Mouse (Mus musculus): ENCODE results near the gene Rras. TPM values are rescaled to one million over a fixed set of nuclear protein-coding genes. Genes with fewer than 3 reads are reported as not detected.

The Rras gene
- polyA plus RNA-seq, 1 experiment = 14.9 TPM

DNA sequence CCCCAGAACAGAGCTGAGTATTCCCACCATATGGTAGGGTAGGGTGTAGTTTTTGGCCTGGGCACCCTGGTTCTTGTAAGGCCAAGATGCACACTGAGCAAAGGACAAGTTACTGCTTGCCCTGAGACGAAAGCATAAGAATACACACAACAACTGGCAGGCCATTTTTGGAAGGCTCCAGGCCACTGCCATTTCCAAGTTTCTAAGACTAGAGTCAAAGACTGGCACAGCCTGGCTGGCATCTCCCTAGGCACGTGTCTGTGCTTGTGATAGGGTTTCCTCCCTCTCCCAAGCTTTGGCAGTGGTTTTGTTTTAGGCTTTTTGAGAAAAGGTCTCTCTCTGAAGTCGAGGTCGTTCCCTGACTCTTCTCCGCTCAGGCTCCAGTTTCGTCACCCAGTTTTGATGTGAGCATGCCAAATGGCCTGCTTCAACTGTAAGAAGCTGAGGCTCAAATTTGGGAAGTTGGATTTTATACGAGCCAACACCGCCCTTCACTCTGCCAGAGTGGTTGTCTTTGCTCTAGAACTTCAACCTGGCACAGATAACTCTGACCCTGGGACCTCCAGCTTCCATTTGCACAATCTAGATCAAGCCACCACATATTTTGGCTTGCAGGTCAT, 8.0 kb downstream of the Rras start:
- 45% methylated on average over 8 of the region's 8 CpGs for WGBS
- no peaks in the 10 kb centered on the region for H3K4me1 ChIP-seq (ENCODE audit: control insufficient read depth, insufficient read depth, low read length)
- TF ChIP-seq CTCF (IDR thresholded peaks at IDR 0.05; ENCODE audit: control insufficient read depth, insufficient read depth, low read length) (no peak), POLR2A (IDR thresholded peaks at IDR 0.05; ENCODE audit: borderline replicate concordance, control insufficient read depth, low read depth, low read length) (no peak)

DNA sequence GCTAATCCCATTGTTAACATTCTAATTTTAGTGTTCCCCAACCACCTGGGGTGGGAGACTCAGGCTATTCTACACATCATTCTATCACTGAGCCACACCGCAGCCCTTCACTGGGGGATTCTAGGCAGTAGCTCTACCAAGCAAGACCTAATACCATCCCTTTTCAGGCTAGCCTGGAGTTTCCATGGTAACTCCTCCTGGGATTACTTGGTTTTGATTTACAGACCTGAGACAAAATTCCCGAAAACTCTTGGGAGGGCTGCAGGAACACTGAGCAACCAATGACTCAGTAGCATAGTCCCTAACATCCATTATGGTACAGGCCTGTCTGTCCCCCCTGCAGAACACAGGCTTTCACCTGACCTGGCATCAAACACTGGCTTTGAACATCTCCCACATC, 8.5 kb downstream of the Rras start:
- Histone ChIP-seq H3K27ac (ENCODE audit: control insufficient read depth, insufficient read depth, low read depth, low read length, poor library complexity) (no peak overlapping the region; the same call in 1 of the 2 replicates), H3K4me3 (replicated peaks; ENCODE audit: control insufficient read depth, low read depth, low read length) (no peak overlapping the region), H3K4me1 (ENCODE audit: control insufficient read depth, insufficient read depth, low read length) (no peaks in the 10 kb centered on the region)
- WGBS = 86% methylated on average over 2 of the region's 2 CpGs
- TF ChIP-seq POLR2A (IDR thresholded peaks at IDR 0.05; ENCODE audit: borderline replicate concordance, control insufficient read depth, low read depth, low read length) (no peak), CTCF (IDR thresholded peaks at IDR 0.05; ENCODE audit: control insufficient read depth, insufficient read depth, low read length) (no peak)

More for the DNA sequence above, 8.0 kb downstream of the Rras start:
- Histone ChIP-seq H3K27ac (ENCODE audit: control insufficient read depth, insufficient read depth, low read depth, low read length, poor library complexity) (no peak overlapping the region), H3K4me3 (replicated peaks; ENCODE audit: control insufficient read depth, low read depth, low read length) (no peak overlapping the region)

- H3K4me3 ChIP-seq (replicated peaks; ENCODE audit: control insufficient read depth, low read depth, low read length) = no peak overlapping the region
- TF ChIP-seq CTCF (IDR thresholded peaks at IDR 0.05; ENCODE audit: control insufficient read depth, insufficient read depth, low read length) (no peak), POLR2A (IDR thresholded peaks at IDR 0.05; ENCODE audit: borderline replicate concordance, control insufficient read depth, low read depth, low read length) (no peak)
- 88% methylated on average over 9 of the region's 9 CpGs for WGBS
- H3K27ac ChIP-seq (ENCODE audit: control insufficient read depth, insufficient read depth, low read depth, low read length, poor library complexity) = no peak overlapping the region
- H3K4me1 ChIP-seq (ENCODE audit: control insufficient read depth, insufficient read depth, low read length) = no peaks in the 10 kb centered on the region
Observed at GRCm38 (mm10) chr7:45027761-45028160, 10.0 kb downstream of the Rras start.

DNA sequence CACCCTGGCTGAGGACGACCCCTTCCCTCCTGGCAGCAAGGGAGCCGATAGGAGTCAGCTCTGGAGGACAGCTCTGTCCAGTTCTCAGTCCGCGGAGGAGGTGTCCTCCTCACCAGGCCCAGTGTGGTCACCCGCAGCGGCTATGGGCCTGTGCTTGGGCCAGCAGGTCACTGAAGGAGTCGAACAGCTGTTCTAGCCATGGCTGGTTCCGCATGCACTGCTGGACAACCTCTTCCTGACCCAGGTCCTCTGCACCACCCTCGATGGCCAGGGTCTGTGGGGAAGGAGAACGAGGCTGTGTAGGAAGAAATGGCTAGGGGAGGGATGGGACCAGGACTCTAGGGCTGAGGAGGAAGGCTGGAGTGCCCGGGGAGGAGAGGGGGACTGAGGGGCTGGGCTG, 10.6 kb downstream of the Rras start:
- TF ChIP-seq CTCF (IDR thresholded peaks at IDR 0.05; ENCODE audit: control insufficient read depth, insufficient read depth, low read length) (no peak), POLR2A (IDR thresholded peaks at IDR 0.05; ENCODE audit: borderline replicate concordance, control insufficient read depth, low read depth, low read length) (no peak)
- H3K27ac ChIP-seq (ENCODE audit: control insufficient read depth, insufficient read depth, low read depth, low read length, poor library complexity) = no peak overlapping the region
- H3K4me1 ChIP-seq (ENCODE audit: control insufficient read depth, insufficient read depth, low read length) = no peaks in the 10 kb centered on the region
- 84% methylated on average over 11 of the region's 11 CpGs for WGBS
- H3K4me3 ChIP-seq (replicated peaks; ENCODE audit: control insufficient read depth, low read depth, low read length) = no peak overlapping the region

- H3K4me3 ChIP-seq (replicated peaks; ENCODE audit: control insufficient read depth, low read depth, low read length) = no peak overlapping the region
- no peaks in the 10 kb centered on the region for H3K4me1 ChIP-seq (ENCODE audit: control insufficient read depth, insufficient read depth, low read length)
- TF ChIP-seq CTCF (IDR thresholded peaks at IDR 0.05; ENCODE audit: control insufficient read depth, insufficient read depth, low read length) (no peak), POLR2A (IDR thresholded peaks at IDR 0.05; ENCODE audit: borderline replicate concordance, control insufficient read depth, low read depth, low read length) (no peak)
- 85% methylated on average over 6 of the region's 6 CpGs for WGBS
- H3K27ac ChIP-seq (ENCODE audit: control insufficient read depth, insufficient read depth, low read depth, low read length, poor library complexity) = no peak overlapping the region
Observed at GRCm38 (mm10) chr7:45029995-45030394, 12.2 kb downstream of the Rras start.

GRCm38 (mm10) chr7:45030857-45031256, 13.1 kb downstream of the Rras start:
- WGBS = 95% methylated on average over 8 of the region's 8 CpGs
- TF ChIP-seq CTCF (IDR thresholded peaks at IDR 0.05; ENCODE audit: control insufficient read depth, insufficient read depth, low read length) (no peak), POLR2A (IDR thresholded peaks at IDR 0.05; ENCODE audit: borderline replicate concordance, control insufficient read depth, low read depth, low read length) (no peak)
- no peak overlapping the region for H3K27ac ChIP-seq (ENCODE audit: control insufficient read depth, insufficient read depth, low read depth, low read length, poor library complexity)
- H3K4me3 ChIP-seq (replicated peaks; ENCODE audit: control insufficient read depth, low read depth, low read length) = no peak overlapping the region
- no peaks in the 10 kb centered on the region for H3K4me1 ChIP-seq (ENCODE audit: control insufficient read depth, insufficient read depth, low read length)

DNA sequence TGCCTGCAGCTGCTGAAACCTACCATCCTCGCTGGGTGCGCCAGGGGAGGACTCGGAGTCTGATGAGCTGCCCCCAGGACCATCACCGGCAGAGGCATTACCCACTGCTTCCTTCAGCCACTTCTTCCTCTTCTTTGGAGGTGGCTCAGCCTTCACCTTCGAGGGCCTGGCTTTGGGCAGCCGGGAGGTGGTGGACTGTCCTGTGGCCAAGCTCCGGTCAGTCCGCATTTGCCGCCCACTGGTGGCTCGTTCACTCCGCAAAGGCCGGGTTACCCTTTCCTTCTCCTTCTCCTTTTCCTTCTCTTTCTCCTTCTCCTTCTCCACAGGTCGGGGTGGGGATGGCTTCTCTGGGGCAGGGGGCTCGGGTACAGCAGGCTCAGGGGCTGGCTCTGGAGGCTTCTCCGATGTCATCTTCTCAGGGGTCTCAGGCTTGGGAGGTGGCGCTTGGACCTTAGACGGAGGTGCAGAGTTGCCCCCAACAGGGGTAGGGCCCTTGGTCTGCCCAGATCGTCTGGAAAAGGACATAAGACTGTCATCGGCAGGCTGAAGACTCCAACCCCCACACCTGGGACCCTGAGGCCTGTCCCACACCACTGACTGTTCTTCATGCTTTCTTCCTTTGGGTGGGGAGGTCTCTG, 16.1 kb downstream of the Rras start:
- TF ChIP-seq POLR2A (IDR thresholded peaks at IDR 0.05; ENCODE audit: borderline replicate concordance, control insufficient read depth, low read depth, low read length) (no peak; the same call in 1 of the 2 replicates), CTCF (IDR thresholded peaks at IDR 0.05; ENCODE audit: control insufficient read depth, insufficient read depth, low read length) (no peak)
- Histone ChIP-seq H3K4me1 (ENCODE audit: control insufficient read depth, insufficient read depth, low read length) (no peaks in the 10 kb centered on the region), H3K4me3 (replicated peaks; ENCODE audit: control insufficient read depth, low read depth, low read length) (no peak overlapping the region), H3K27ac (ENCODE audit: control insufficient read depth, insufficient read depth, low read depth, low read length, poor library complexity) (no peak overlapping the region)
- WGBS = 89% methylated on average over 19 of the region's 19 CpGs

GRCm38 (mm10) chr7:45035631-45036030, 17.9 kb downstream of the Rras start:
- no peaks in the 10 kb centered on the region for H3K4me1 ChIP-seq (ENCODE audit: control insufficient read depth, insufficient read depth, low read length)
- WGBS = 72% methylated on average over 3 of the region's 3 CpGs
- no peak overlapping the region for H3K4me3 ChIP-seq (replicated peaks; ENCODE audit: control insufficient read depth, low read depth, low read length)
- no peak for TF ChIP-seq POLR2A (IDR thresholded peaks at IDR 0.05; ENCODE audit: borderline replicate concordance, control insufficient read depth, low read depth, low read length)
- TF ChIP-seq CTCF (IDR thresholded peaks at IDR 0.05; ENCODE audit: control insufficient read depth, insufficient read depth, low read length) = no peak
- no peak overlapping the region for H3K27ac ChIP-seq (ENCODE audit: control insufficient read depth, insufficient read depth, low read depth, low read length, poor library complexity)
